Mouse (Mus musculus) WW6 (cell line): ENCODE data around the gene Pip5k1b.

Source experiments
- DNase-seq: peaks from one replicate; pipeline ENCODE4 v3.0.0-alpha.2; 2013; ENCODE audit warnings: low read depth, low spot score

The Pip5k1b gene

DNA sequence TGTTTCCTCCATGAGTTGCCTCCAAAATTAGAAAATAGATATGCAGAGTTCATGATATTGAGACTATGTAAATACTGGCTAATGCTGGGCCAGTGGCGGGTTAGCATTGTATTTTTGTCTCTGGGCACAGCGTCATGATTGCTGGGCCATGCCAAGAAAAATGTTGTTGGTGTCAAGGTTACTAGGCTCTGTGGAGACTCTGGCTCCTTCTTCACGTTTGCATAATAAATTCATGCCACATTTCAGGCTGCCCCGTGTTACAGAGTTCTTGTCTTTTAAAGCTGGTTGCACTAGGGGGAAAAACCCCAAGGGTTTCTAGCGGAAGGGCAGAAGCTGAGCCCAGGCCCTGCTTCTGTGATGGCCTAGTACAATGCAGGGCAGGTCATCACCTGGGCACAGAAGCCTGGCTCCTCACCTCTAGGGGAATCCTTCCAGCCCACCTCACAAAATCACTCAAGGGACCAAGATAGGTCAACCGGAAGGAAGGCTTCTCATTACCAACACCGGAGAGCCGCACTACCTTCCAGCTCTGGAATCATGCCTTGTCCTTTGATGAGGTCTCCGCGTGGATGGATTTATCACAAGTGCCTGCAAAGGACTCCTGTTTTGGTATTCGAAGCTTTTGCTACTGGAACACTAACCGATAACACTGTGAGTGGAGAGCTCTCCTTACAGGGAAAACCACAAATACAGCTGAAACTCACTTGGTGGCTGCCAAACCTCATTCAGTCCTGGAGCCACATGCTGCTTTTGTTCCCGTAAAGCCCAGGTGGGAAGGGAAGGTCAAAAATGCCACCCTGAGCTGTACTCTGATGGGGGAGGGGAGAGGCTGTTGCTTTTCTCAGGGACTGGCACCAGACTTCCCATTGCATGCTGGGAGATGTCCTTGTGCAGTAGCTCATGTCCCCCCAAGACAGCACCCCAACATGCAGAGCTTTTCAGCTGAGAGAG is 248.1 kb downstream of the Pip5k1b start:
- DNase-seq: no peak

- DNase-seq: no peak
Observed at GRCm38 (mm10) chr19:24306351-24306750, 249.3 kb downstream of the Pip5k1b start.

DNA sequence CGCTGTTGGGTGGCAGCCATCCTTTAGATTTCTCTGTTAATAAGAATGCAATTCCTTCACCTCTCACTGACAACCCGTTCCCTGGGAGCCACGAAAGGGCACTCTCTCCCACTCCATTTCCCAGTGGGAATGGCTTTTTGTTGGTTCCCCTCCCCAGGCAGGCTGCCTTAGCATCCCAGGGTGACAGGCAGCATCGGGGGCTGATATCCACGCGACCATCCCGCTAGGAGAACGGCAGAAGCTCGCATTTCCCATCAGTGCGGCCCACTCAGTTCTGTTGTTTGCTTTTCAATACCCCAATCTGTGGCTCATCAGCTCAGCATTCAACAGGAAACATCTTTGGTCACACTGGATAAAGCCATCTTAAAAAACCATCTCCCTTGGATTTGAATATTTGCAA is 253.5 kb downstream of the Pip5k1b start:
- no peak for DNase-seq

DNA sequence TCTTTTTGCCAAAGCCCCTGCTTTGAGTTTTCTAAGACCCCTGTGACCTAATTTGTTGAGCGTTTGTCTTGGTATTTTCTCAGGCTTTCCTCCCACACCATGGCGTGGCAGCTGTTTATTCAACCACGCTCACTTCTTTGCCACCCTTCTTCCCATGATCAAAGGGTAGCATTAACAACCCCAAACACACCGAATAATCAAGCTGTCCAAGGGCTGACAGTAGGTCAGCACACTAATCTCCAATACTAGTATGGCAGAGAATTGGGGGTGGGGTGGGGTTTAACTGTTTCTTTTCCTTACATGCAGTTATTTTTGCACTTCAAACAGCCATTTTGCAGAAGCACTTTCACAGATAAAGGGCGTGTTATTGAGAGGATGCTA is 253.9 kb downstream of the Pip5k1b start:
- no peak for DNase-seq

- DNase-seq: peak; percentile 66
Observed at GRCm38 (mm10) chr19:24300994-24301767, 254.5 kb downstream of the Pip5k1b start.

DNA sequence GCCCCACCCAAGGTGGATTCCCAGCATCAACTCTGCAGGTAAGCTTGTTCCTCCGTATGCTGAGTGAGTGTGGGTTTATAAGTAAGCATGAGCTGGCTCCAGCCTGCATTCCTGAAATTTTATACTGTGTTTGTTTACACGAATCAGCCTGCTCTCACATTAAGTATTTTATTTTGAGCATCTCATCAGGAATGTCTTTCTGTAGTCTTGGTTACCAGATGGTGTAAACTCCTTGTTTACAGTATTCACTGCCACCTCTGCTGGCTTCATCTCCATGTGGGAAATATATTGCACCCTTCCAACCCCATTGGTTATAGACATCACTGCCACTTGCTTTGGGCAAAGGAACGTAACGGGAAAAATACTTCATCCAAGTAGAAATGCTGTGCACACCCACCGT is 262.1 kb downstream of the Pip5k1b start:
- no peak for DNase-seq

- peak; percentile 26 for DNase-seq
Observed at GRCm38 (mm10) chr19:24284187-24284586, 271.5 kb downstream of the Pip5k1b start.

- no peak for DNase-seq
Observed at GRCm38 (mm10) chr19:24281288-24281980, 274.2 kb downstream of the Pip5k1b start.

GRCm38 (mm10) chr19:24280601-24281228 is 275.0 kb downstream of the Pip5k1b start, which contains the start of gene Fxn:
TSS of gene Fxn (minus strand) at chr19:24280605.
- DNase-seq: peak; percentile 86

- DNase-seq: peak; percentile 56
Observed at GRCm38 (mm10) chr19:24279706-24280600, 275.7 kb downstream of the Pip5k1b start.

- DNase-seq: no peak
Observed at GRCm38 (mm10) chr19:24278859-24279258, 276.8 kb downstream of the Pip5k1b start.

- DNase-seq: no peak
Observed at GRCm38 (mm10) chr19:24274281-24274680, 281.4 kb downstream of the Pip5k1b start.

DNA sequence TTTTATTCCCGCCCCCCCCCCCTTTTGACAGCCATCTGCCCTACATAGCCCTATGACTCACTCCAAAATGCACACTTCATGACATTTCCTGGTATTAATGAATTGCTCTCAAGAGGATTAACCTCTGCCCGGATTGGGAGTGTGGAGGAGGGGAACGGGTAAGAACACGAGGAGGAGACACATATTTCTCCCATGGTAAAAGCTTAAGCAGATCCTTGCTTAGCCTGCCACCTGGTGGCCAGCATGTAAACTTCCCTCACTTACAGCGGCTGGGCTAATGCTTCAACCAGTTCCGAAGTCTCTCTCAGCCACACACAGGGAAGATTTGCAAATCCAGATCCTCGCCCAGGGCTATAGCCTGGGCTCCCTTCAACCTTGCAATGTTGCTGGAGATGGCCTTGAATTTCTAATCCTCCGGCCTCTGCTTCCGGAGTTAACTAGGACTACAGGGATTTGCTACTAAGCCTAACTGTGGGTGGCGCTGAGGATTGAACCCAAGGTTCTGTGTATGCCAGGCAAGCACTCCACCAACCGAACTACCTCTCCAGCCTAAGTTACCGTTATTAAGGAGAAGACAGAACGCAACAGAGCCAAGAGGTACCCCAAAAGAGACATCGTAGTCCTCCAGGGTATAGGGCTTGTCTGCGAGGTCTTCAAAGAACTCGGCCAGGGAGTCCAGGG is 283.8 kb downstream of the Pip5k1b start:
- DNase-seq: peak; percentile 68

GRCm38 (mm10) chr19:24271326-24271725 is 284.3 kb downstream of the Pip5k1b start:
- no peak for DNase-seq

- no peak for DNase-seq
Observed at GRCm38 (mm10) chr19:24268531-24268930, 287.1 kb downstream of the Pip5k1b start.

DNA sequence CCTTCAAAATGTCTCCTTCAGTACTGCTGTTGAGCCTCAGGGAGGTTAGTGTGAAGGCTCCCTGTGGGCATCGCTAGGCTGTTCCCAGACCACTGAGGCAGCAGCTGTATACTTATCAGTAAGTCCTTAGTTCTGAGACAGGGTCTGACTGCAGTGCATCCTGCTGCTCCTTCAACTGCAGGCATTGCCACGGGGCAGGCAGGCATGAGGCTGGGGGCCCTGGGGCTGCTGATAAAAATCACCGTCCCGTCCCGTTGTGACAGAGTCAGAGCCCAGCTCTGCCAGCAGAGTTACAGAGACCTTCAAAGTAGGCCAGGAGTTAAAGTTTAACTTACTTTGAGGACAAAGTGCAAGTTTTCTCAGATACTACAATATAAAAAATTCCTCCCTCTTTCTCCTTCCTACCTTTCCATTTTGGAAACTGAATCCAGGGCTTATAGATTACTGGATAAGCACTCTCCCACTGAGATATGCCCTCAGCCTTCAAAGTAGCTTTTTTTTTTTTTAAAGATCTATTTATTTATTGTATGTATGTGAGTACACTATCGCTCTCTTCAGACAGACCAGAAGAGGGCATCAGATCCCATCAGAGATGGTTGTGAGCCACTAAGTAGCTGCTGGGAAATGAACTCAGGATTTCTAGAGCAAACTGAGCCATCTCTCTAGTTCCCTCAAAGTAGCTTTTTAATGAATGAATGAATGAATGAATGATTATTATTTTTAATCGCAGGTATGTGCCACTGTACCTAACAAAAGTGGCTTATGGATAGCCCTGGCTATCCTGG is 289.4 kb downstream of the Pip5k1b start:
- DNase-seq: no peak

- peak; percentile 77 for DNase-seq
Observed at GRCm38 (mm10) chr19:24264991-24265390, 290.7 kb downstream of the Pip5k1b start.

DNA sequence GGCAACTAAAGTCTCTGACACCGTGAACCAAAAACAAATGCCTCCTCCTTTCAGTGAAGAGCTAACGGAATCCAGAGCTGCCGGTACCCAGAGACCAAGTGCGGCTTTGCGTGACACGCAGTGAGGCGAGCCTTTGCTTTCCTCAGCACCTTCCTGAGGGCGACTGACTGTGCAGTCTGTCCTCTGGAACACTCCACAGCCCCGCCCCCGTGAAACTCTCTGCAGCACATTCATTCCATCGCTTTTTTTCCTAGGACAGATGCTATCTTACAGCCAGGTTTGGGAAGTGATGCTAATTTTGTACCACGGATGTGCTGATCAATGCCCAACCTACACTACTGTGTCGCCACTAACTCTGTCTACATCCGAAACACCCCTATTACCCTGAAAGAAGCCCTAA is 292.9 kb downstream of the Pip5k1b start:
- no peak for DNase-seq
